Mouse (Mus musculus): ENCODE results near the gene Lhx6.

- TF ChIP-seq CTCF (IDR thresholded peaks at IDR 0.05; ENCODE audit: extremely low read depth, insufficient read depth, insufficient read length, insufficient replicate concordance) (no peak), POLR2A (IDR thresholded peaks at IDR 0.05; ENCODE audit: low read depth, low read length) (peak; percentile 38; the same call in 1 of the 2 replicates)
Observed at GRCm38 (mm10) chr2:36136300-36136941, 31.2 kb upstream of the Lhx6 start, which contains the start of the genes Mrrf and Rbm18.

Measured in spleen, adult 2 months (tissue).